Mouse (Mus musculus): ENCODE results near the gene Shisa8.

Gene Shisa8

DNA sequence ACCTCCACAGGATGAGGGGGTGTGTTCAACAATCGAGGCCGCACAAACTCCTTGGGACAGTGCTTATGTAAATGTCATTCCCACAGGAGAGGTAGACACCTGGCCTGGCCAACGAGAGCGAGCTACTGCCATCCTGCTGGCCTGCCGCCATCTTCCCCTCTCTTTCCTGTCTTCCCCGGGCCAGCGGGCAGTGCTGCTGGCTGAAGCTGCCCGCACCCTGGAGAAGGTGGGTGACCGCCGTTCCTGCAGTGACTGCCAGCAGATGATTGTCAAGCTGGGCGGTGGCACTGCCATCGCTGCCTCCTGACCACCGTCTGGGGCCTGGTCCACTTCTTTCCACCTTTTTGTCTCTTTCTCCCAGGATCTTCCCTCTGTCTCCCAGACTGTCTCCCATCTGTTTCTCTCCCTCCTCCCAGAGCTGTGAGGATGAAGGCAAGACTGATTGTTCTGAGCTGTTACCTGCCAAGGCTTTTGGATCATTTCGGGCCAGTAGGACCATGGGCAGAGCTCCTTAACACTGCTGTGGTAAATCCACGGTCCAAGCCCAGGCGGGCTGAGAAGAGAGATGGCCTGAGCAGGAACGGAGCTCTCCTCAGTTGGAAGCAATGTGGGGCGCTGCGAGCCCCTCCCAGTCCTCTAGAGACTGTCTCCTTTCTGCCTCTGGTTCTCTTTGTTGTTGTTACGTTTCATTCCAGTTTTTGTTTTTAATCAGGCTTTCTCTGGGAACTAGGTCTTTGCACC is 8.8 kb downstream of the Shisa8 start:
- DNase-seq (ENCODE audit: low read depth, low spot score): no peak

DNA sequence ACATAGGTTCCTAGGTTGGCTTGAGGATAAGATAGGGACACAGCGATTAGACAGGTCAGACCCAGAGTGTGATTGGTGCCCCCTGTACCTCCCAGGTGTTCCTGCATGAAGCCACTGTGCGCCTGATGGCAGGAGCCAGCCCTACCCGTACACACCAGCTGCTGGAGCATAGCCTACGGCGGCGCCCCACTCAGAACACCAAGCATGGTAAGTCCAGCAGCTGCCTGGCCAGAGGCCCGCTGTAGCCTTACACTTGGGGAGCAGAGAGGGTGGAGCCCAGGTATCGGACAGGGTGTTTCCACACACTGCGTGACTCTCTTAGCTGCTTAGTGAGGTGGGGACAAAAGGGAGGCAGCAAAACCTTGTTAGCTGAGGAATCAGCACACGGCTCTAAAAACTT is 9.5 kb downstream of the Shisa8 start:
- no peak for DNase-seq (ENCODE audit: low read depth, low spot score)

DNA sequence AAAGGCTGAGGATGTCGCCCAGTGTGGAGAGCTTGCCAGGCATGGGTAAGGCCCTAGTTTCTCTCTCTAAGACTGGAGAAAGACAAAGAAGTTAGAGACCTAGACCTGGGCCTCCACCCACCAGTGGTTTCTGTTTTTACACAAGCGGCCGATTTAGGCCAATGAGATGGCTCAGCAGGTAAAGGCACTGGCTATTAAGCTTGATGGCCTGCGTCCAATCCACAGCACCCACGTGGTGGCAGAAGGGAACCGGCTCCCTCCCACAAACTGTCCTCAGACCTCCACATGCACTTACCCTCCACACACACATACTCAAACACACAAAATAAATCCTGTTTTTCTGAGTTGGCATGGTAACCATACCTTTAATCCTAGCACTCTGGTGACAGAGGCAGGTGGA is 10.5 kb downstream of the Shisa8 start:
- no peak for DNase-seq (ENCODE audit: low read depth, low spot score)

DNA sequence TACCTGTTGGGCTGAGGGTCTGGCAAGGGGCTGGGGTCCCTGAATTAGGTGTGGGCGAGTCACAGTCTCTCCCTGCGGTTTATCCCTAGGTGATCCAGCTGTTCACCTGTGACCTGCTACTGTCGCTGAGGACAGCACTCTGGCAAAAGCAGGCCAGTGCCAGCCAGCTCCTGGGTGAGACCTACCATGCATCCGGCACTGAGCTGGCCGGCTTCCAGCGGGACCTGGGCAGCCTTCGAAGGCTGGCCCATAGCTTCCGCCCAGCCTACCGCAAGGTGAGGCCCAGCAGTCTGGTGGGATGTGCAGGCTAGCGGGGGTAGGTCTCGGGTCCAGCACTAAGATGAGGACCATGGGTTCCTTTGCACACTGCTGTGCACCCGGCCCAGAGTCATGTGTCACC is 13.1 kb downstream of the Shisa8 start:
- no peak for DNase-seq (ENCODE audit: low read depth, low spot score)

DNA sequence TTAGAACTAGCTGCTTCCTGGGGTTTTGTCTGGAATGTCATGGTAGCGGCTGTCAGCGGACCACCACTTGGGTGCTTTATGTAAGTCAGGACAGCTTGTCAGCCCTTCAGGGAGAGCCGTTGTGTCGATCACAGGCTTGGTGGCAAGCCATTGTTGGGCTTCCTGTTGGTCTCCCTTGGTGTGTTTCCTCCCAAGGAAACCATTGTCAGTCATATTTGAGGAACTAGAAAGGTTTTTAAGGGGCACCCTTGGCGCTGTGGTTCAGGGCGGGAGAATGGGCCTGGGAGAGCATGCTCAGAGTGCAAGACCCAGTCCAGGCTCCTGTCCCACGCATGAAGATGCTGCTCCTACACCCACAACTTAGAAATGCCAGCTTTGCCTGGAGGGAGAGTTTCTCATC is 14.3 kb downstream of the Shisa8 start:
- no peak for DNase-seq (ENCODE audit: low read depth, low spot score)

DNA sequence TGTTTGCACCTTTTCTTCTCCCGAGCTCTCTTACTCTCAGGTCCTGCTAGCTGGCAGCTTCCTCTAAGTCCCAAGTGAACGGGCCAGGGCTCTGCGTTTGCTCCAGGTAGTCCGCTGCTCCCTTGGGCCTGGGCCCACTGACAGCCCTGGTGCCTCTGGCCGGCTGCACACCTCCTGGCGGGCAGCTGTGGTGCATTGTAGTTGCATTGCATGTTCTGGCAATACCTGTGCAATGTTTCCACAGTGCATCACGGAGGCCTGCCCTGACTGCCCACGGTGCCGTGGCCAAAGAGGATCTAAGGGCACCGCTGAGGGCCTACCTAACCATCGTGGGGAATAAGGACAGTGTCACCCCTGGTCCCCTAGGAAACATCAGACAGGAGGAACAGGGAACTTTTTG is 14.7 kb downstream of the Shisa8 start:
- DNase-seq (ENCODE audit: low read depth, low spot score): no peak

DNA sequence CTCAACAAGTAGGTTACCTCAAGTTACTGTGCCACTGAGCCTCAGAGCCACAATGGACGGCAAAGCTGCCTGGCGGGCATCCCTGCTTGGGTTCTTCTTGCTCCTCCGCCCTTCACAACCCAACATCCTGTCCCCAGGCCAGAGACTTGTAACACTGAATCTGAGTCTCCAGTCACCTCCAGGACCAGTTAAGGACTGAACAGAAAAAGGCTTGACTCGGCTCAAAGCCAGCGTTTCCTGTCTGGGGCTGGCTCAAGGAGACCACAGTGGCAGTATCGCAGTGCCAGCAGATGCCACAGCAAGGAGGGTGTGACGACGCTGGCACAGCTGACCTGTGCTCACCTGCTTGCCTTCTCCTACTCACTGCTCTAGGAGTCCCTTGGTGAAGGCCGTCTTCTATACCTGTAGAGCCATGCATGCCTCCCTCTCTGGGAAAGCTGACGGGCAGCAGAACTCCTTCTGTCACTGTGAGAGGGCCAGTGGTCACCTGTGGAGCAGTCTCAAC is 15.3 kb downstream of the Shisa8 start:
- no peak for DNase-seq (ENCODE audit: low read depth, low spot score)

DNA sequence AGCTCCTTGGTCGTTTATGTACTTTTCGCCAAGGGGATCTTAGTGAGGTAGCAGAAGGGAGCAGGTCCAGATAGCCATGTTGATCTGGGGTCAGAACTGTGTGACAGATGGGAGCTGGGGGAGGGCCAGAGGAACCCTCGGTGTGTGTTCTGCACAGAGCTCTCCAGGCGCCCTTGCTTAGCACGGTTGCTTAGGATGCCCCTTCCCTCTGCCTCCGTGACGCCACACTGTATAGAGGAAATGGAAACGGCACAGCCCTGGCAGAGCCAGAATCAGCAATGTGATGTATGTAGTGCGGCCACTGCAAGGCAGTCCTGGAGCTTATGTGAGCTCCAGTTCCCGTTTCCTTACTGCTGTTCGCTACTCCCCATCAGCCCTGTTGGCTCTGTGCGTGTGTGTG is 16.3 kb downstream of the Shisa8 start:
- DNase-seq (ENCODE audit: low read depth, low spot score): no peak

DNA sequence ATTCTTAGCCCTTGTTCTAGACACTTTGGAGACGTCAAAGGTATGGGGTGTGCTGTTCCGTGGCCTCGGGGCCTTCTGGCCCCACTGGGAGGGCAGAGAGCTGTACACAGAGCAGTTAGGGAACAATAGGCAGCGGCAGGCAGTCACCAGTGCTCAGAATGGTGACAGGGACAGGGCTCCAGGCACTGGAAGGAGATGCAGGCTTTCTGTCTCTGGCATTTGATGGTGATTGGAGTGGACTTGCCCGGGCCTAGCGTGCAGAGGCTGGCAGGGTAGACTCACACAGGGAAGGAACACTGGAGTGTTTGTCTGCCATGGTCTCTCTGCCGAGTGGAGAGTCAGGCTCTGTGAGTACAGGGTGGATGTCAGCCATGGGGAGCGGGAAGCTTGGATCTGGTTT is 20.0 kb downstream of the Shisa8 start:
- DNase-seq (ENCODE audit: low read depth, low spot score): no peak

DNA sequence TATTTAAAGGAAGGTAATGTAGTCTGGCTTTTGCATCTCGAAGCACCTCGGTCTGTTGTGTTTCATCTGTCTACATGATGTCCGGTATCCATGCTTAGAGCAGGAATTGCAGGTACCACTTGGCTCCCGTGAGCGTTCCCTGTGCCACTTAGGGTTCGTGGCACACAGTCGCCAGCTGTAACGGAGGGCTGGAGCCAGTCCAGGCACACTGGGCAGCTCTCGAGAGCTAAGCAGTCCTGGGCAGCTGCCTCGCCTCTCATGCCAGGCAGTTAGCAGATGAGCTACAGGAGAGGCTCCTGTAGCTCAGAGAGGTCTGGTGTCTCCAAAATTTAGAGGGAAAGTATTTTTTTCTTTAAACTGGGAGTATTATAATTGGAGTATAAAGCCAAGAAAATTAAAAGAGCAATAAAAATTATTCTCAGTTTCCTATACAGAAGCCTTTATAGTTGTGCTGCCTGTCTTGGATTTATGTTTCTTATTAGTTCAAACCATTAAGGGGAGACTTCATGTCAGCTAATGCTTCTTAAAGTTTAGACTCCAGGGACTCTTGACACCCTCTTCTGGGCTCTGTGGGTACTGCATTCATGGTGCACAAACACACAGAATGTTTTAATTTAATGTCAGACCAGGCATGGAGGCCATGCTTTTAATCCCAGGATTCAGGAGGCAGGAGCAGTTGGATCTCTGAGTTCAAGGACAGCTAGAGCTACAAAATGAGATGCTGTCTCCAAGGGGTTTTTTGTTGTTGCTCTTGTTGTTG is 24.0 kb downstream of the Shisa8 start:
- peak; percentile 59 for DNase-seq (ENCODE audit: low read depth, low spot score)

DNA sequence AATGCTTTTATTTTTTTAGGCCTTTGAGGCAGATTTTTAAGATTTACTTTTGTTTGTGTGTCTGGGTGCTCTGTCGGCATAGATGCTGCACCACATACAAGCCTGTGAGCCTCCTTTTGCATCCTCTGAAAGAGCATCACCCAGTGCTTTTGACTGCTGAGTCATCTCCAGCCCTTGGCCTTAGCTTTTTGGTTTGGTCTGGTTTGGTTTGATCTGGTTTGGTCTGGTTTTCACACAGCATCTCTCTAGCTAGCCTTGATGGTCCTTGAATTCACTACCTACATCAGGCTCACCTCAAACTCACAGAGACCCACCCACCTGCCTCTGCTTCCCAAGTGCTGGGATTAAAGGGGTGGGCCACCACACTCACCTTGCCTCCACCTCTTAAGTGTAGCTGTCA is 24.7 kb downstream of the Shisa8 start:
- peak; percentile 39 for DNase-seq (ENCODE audit: low read depth, low spot score)

DNA sequence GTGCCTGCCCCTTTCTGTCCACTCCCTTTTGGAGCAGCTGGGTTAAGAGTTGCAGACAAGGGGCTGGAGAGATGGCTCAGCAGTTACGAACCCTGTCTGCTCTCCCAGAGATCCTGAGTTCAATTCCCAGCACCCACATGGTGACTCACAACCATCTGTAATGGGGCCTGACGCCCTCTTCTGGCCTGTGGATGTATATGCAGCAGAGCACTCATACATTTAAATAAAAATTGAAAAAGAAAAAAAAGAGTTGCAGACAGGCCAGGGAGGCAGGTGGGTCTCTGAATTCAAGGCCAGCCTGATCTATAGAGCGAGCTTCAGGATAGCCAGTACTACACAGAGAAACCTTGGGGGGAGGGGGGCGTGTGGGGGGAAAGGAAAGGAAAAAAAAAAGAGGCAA is 25.2 kb downstream of the Shisa8 start:
- DNase-seq (ENCODE audit: low read depth, low spot score): no peak

DNA sequence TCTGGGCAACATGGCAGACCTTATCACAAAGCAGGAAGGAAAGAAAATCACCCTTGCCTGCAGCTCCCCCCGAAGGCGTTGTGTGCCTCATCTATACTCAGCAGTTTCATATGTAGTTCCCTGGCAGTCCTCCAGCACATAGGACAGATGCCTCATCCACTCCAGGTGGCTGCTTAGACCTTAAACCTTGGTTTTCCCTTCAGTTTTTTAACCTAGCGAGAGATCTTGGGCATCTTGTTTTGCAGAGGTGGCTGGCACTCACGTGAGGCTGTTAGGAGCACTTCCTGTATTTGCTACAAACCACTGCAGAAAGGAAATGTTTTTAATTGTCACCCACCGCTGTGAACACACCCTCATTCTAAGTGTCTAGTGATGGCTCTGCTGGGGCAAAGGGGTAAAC is 25.7 kb downstream of the Shisa8 start:
- DNase-seq (ENCODE audit: low read depth, low spot score): peak; percentile 74

DNA sequence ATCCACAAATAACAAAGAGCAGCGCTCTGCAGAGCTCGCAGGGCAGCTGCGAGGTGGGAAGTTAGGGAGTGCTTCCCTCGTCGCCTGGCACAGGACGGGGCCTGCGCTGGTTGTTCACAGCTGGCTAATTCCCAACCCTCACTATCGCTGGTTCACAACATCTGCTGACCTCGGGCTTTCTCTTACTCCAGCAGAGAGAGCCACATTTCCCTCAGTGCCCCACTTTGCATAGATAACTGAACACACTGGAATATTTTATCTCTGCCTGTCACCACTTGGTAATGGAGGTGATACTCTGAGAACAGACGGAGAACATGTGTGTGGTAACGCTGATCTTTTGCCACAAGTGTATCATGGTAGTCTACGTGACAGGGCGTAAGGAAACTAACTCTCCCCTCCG is 26.5 kb downstream of the Shisa8 start:
- DNase-seq (ENCODE audit: low read depth, low spot score): no peak

DNA sequence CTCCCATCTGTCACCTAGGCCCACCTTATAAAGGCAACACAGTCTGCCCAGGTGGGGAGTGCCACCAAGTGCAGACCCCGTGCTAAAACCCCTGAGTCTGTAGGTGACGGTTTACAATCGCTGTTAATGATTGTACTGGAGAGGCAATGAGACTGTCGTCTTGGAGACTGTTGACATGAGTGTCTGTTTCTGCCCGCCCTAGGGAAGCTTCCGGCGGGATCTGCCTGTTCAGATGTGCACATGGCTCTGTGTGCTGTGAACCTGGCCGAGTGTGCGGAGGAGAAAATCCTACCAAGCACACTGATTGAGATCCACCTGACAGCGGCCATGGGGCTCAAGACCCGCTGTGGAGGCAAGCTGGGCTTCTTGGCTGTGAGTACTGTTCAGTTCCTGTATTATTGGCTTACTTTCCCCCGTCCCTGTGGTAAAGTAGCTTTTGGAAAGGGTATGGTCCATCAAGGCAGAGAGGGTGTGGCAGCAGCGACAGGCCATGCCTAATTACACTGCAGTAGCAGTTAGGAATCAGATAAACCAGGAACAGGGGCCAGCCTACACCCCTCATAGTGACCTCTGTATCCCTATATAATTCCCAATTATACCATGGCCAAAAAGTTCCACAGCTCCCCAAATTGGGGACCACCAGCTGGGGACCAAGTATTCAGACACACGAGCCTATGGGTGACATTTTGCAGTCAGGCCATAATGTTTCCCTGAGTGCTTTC is 27.4 kb downstream of the Shisa8 start:
- no peak for DNase-seq (ENCODE audit: low read depth, low spot score)

DNA sequence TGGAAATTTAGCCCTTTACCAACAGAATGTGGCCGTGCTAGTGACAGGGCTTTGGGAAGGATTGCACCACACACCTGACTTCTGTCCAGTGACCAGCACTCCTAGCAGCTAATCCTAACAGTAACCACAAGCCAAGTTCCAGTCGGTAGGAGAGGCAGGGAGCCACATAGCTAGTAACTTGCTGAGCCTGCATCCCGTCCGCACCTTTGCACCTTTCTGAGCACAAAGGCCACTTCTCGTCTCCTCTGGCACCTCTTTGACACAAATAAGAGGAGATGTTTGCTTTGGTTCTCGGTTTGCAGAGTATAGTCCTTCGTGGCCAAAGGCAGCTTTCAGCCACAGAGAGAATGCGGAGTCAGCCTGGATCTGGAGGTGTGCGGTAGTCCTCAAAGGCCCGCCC is 28.0 kb downstream of the Shisa8 start:
- no peak for DNase-seq (ENCODE audit: low read depth, low spot score)

DNA sequence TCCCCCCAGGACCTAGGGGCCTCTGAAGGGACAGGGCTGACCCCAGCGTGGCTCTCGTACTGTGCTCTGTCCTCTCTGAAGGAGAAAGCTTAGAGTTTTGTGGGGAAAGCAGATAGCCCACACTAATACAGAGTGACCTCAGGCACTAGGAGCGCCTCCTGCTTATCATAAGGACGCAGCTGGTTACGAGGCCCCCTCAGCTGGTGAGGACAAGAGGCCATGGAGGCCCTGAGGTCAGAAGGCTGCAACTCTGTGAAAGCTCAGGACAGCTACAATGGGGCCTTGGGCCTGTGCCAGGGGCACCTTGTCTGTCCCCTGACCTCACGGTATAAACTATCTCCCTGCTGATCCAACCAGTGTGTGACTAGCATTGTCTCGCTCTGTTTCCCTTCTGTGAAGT is 28.4 kb downstream of the Shisa8 start:
- DNase-seq (ENCODE audit: low read depth, low spot score): no peak

DNA sequence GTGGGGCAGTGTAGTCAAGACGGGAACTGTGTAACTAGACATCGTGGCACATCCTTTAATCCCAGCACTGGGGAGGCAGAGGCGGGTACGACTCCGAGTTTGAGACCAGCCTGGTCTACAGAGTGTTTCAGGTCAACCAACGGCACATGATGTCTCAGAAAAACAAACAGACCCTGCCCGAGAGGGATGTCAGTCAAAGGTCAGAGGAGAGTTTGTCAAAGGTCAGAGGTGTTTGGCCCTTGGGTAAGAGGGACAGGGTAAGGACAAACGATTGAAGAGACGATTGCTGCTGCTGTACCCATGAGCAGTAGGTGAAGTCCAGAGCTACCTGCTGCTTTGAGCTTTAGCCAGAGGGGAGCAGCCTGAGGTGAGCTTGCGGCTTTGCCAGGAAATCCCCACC is 29.0 kb downstream of the Shisa8 start:
- no peak for DNase-seq (ENCODE audit: low read depth, low spot score)

DNA sequence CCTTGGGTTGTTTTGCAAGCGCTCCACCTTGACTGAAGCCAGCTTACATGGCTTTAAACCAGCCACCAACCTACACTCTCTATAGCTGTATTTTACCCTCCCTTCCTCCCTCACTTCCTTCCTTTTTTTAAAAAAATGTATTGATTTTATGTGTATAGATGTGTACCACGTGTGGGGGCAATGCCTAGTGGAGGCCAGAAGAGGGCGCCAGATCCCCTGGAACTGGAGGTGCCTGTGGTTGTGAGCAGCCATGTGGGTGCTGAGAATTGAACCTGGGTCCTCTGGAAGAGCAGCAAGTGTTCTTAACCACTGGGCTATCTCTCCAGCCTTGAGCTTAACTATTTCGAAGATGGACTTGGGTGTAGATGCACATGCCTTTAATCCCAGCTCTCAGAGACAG is 30.3 kb downstream of the Shisa8 start:
- DNase-seq (ENCODE audit: low read depth, low spot score): no peak

DNA sequence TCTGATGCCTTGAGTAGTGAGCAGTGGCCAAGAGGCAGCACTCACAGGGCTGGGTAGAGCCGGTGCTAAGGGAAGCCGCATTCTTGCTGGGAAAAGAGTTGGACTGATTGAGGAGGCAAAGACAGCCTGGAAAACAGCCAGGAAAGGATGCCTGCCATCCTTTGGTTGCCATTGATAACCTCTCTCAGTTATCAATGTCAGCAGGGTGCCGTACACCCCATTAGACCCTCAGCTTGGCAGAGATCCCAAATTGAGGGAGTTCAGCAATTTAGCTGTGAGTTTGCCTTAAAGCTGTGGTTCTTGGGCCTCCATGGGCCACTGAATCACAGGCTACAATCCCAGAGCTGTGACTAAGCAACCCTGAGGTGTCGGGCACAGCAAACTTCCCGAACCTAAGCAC is 31.5 kb downstream of the Shisa8 start:
- DNase-seq (ENCODE audit: low read depth, low spot score): no peak

DNA sequence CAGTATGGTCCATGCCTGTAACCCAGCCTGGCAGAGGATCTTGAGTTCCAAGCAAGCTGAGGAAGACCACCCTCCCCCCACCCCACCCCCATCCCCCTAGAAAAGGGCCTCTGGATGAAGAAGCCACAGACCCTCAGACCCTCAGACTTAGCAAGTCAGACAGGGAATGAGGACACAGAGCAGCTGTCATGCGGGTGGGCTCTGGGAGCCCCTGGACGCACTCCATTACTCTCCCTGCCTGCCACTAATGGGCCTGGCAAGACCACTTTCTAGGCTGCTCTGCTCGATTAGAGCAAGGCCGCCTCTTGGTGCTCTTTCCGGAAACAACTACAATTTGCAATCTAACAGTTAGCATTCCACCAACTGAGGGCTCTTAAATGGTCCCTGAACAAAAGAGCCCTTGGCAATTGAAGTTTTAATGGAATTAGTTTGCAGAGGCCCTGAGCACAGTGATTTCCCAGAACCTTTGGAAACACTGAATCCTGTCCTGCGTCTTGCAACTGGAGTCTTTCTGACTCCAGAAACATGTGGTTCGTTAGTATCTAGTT is 34.8 kb downstream of the Shisa8 start:
- DNase-seq (ENCODE audit: low read depth, low spot score): no peak

DNA sequence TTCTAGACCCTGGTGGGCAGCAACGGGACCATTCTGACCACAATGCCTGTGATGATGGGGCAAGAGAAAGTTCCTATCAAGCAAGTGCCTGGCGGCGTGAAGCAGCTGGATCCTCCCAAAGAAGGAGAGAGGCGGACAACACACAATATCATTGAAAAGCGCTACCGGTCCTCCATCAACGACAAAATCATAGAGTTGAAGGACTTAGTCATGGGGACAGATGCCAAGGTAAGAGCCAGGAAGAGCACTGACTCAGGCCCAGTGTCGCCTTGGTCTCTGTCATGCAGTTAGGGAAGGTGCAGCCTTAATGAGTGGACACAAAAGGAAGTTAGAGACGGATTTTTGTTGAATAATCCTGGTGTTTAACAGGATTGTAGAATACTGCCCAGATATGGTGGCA is 37.5 kb downstream of the Shisa8 start:
- no peak for DNase-seq (ENCODE audit: low read depth, low spot score)

Data from CD4-positive helper T cell, adult 2 months (primary cell).